Mouse (Mus musculus) liver, postnatal 0 days (tissue): Measurements from ENCODE around the gene Epb42. TPM values are rescaled to one million over a fixed set of nuclear protein-coding genes. Genes with fewer than 3 reads are reported as not detected.
"Not testable (repeated sequence)": the region's sequence is repeated elsewhere in the genome, so short reads cannot be mapped to it uniquely, and the experiment has no call there.

Experiments
- ATAC-seq: fragments of 200-750 bp; cut with Nextera tagmentation; 2 replicates; pipeline ENCODE4 v1.8.0; 2017; ENCODE audit warnings: mild to moderate bottlenecking, moderate library complexity
- DNase-seq: peaks from one replicate; pipeline ENCODE4 v3.0.0-alpha.2; 2016
- H3K27ac ChIP-seq: fragments of 300-500 bp; sonication (generic); 2 replicates; pipeline ENCODE4 v1.5.1; 2014; ENCODE audit warnings: antibody characterized with exemption, moderate library complexity, mild to moderate bottlenecking, low read depth
- H3K27me3 ChIP-seq: fragments of 300-500 bp; sonication (generic); 2 replicates; pipeline ENCODE4 v1.6.1; 2014; ENCODE audit warnings: low read length, control low read depth, mixed read lengths; ENCODE audit not compliant: insufficient read depth
- H3K36me3 ChIP-seq: fragments of 300-500 bp; sonication (generic); replicated peaks from 2 replicates; pipeline ENCODE4 v1.6.1; 2014; ENCODE audit warnings: mild to moderate bottlenecking, control low read depth, low read length, moderate library complexity, mixed read lengths; ENCODE audit not compliant: insufficient read depth
- H3K4me1 ChIP-seq: fragments of 300-500 bp; sonication (generic); 2 replicates; pipeline ENCODE4 v1.6.1; 2014; ENCODE audit warnings: antibody characterized with exemption, mild to moderate bottlenecking, control low read depth; ENCODE audit not compliant: insufficient read depth
- H3K4me2 ChIP-seq: fragments of 300-500 bp; sonication (generic); 2 replicates; pipeline ENCODE4 v1.6.1; 2014; ENCODE audit warnings: low read depth, mild to moderate bottlenecking, low read length, moderate library complexity, mixed read lengths
- H3K4me3 ChIP-seq: fragments of 300-500 bp; sonication (generic); 2 replicates; pipeline ENCODE4 v1.5.1; 2014; ENCODE audit warnings: low read depth, low read length
- H3K9ac ChIP-seq: fragments of 300-500 bp; sonication (generic); replicated peaks from 2 replicates; pipeline ENCODE4 v1.6.1; 2014; ENCODE audit warnings: mild to moderate bottlenecking, moderate library complexity
- H3K9me3 ChIP-seq: fragments of 300-500 bp; sonication (generic); 2 replicates; pipeline ENCODE4 v1.6.1; 2016; ENCODE audit warnings: mild to moderate bottlenecking, control low read depth, low read length, mixed read lengths
- CTCF ChIP-seq: sonication (generic); IDR thresholded peaks from 2 replicates; pipeline ENCODE4 v1.5.1; 2016; ENCODE audit warnings: antibody characterized with exemption, low read depth
- EP300 ChIP-seq: IDR thresholded peaks from 2 replicates; pipeline ENCODE4 v1.6.1; 2016; ENCODE audit warnings: antibody characterized with exemption, low read depth, mild to moderate bottlenecking
- WGBS: fragments of 180-500 bp; shearing (Covaris S2); extraction: QIAGEN DNeasy Blood & Tissue Kit; methylation state at CpG from one replicate; pipeline ENCODE4 v1.1.7; 2014; ENCODE audit not compliant: insufficient replicate concordance; 5-methylcytosine and 5-hydroxymethylcytosine counted together
- microRNA-seq: library from miRNA; unstranded; fragments of <30 nt; microRNA quantifications from one replicate; pipeline ENCODE4, GENCODE M21; 2016
- polyA plus RNA-seq: library from polyadenylated mRNA; unstranded; fragments of >200 nt; fragmentation: Nextera tagmentation; extraction: Ambion mirVana; gene quantifications from 2 replicates; pipeline ENCODE4 v1.2.1, GENCODE M21; 2015

Gene Epb42
- polyA plus RNA-seq, 1 experiment from 2014 or later = 54.9 TPM

- Histone ChIP-seq H3K27ac (peak overlapping the region; percentile 93; the same call in 1 of the 2 replicates), H3K4me1 (peaks cover 15% of the 10 kb centered on the region), H3K27me3 (no peaks in the 10 kb centered on the region), H3K36me3 (no peaks in the 10 kb centered on the region), H3K9ac (no peak overlapping the region), H3K4me3 (peak overlapping the region; percentile 87), H3K9me3 (no peaks in the 10 kb centered on the region), H3K4me2 (peak overlapping the region; percentile 94)
- 52% methylated on average over 4 of the region's 4 CpGs for WGBS
- ATAC-seq (no peak), DNase-seq (peak; percentile 19)
- TF ChIP-seq CTCF (peak; percentile 70), EP300 (no peak)
These were observed 60.6 kb downstream of the Epb42 start for GRCm38 (mm10) chr2:120976308-120976707.

DNA sequence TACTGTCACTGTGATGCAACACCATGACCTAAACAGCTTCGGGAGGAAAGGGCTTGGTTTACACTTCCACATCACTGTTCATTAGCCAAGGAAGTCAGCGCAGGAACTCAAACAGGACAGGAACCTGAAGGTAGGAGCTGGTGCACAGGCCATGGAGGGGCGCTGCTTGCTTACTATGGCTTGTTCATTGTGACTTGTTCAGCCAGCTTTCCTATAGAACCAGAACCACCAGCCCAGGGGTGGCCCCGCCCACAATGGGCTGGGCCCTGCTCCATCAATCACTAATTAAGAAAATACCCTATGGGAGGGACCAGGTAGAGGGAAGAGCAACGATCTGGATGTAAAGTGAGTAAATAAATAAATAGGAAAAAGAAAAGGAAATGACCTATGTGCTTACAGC is 63.9 kb downstream of the Epb42 start:
- Histone ChIP-seq H3K36me3 (no peaks in the 10 kb centered on the region), H3K9ac (no peak overlapping the region), H3K9me3 (no peaks in the 10 kb centered on the region), H3K4me3 (peak overlapping the region; percentile 8; the same call in 1 of the 2 replicates), H3K4me1 (peaks cover 29% of the 10 kb centered on the region), H3K4me2 (peak overlapping the region; percentile 62), H3K27ac (no peak overlapping the region), H3K27me3 (no peaks in the 10 kb centered on the region)
- DNase-seq (peak; percentile 42), ATAC-seq (no peak)
- TF ChIP-seq CTCF (peak; percentile 40), EP300 (no peak)
- 30% methylated on average over 5 of the region's 5 CpGs for WGBS

DNA sequence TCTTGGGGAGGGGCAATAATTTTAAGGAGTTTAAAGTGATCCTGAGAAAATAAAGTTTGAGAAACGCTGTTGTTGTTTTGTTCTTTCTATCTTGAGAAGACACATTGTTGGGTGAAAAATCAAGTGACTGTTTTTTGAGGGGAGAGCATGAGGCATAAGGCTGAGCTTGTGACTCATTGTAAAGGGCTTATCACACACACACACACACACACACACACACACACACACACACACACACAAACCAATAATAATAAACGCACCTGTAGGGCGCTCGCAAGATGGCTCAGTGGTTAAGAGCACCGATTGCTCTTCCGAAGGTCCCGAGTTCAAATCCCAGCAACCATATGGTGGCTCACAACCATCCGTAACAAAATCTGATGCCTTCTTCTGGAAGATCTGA is 64.6 kb downstream of the Epb42 start:
- H3K27ac ChIP-seq, H3K4me3 ChIP-seq, ATAC-seq, H3K9ac ChIP-seq, H3K27me3 ChIP-seq, H3K36me3 ChIP-seq, DNase-seq, H3K4me2 ChIP-seq, H3K9me3 ChIP-seq: not testable (repeated sequence)
- peaks cover 25% of the 10 kb centered on the region for H3K4me1 ChIP-seq
- 88% methylated on average over 8 of the region's 8 CpGs for WGBS

GRCm38 (mm10) chr2:120971766-120972165 is 65.1 kb downstream of the Epb42 start:
- Histone ChIP-seq H3K4me2 (no peak overlapping the region), H3K4me1 (peaks cover 25% of the 10 kb centered on the region), H3K27me3 (no peaks in the 10 kb centered on the region), H3K27ac (no peak overlapping the region), H3K9me3 (no peaks in the 10 kb centered on the region), H3K9ac (no peak overlapping the region), H3K36me3 (no peaks in the 10 kb centered on the region), H3K4me3 (no peak overlapping the region)
- no peak for ATAC-seq
- no peak for TF ChIP-seq CTCF
- TF ChIP-seq EP300 = no peak
- 86% methylated on average over 4 of the region's 4 CpGs for WGBS
- DNase-seq = no peak

- peak within 1 kb of the TSS; percentile 84 for H3K9ac ChIP-seq
- DNase-seq (peak; percentile 92), ATAC-seq (peak; percentile 91)
- no peaks in the 10 kb centered on the region for H3K9me3 ChIP-seq
- no peaks in the 10 kb centered on the region for H3K27me3 ChIP-seq
- H3K4me3 ChIP-seq = peak within 1 kb of the TSS; percentile 93
- TF ChIP-seq CTCF (no peak), EP300 (peak; percentile 62)
- 4% methylated on average over 39 of the region's 39 CpGs for WGBS
- H3K4me2 ChIP-seq = peak within 1 kb of the TSS; percentile 83
- no peaks in the 10 kb centered on the region for H3K36me3 ChIP-seq
- peaks cover 19% of the 10 kb centered on the region for H3K4me1 ChIP-seq
- peak within 1 kb of the TSS; percentile 90 for H3K27ac ChIP-seq
These were observed 66.3 kb downstream of the Epb42 start, which contains the start of gene Ubr1 for GRCm38 (mm10) chr2:120970559-120971080. Ubr1 (minus strand) TSS chr2:120970715.

- peak overlapping the region; percentile 84 for H3K9ac ChIP-seq
- H3K4me3 ChIP-seq = peak overlapping the region; percentile 93
- peak overlapping the region; percentile 83 for H3K4me2 ChIP-seq
- peak overlapping the region; percentile 90 for H3K27ac ChIP-seq
- under 1% methylated on average over 23 of the region's 23 CpGs for WGBS
- no peaks in the 10 kb centered on the region for H3K27me3 ChIP-seq
- H3K9me3 ChIP-seq = no peaks in the 10 kb centered on the region
- peaks cover 19% of the 10 kb centered on the region for H3K4me1 ChIP-seq
- H3K36me3 ChIP-seq = no peaks in the 10 kb centered on the region
- no peak for TF ChIP-seq EP300
- no peak for TF ChIP-seq CTCF
- ATAC-seq = peak; percentile 14; the same call in 1 of the 2 replicates
- no peak for DNase-seq
These were observed 66.8 kb downstream of the Epb42 start for GRCm38 (mm10) chr2:120970045-120970539.

Small RNA genes lying within 50 kb of the gene (microRNA-seq; reads per million reads assigned to microRNA genes)
- not detected for gene Gm44325

Other genes starting within 250 kb of the Epb42 start
- 2.0 and 2.3 TPM in 2 replicates for gene Cdan1, start 186.9 kb downstream of the Epb42 start, polyA plus RNA-seq
- gene Ttbk2, start 186.5 kb downstream of the Epb42 start, polyA plus RNA-seq = 0.57 and 0.67 TPM in 2 replicates
- 5.4 and 6.6 TPM in 2 replicates for gene Ubr1, start 66.4 kb downstream of the Epb42 start, polyA plus RNA-seq
- gene Tmem62, start 60.1 kb downstream of the Epb42 start, polyA plus RNA-seq = 2.9 and 3.2 TPM in 2 replicates
- gene Ccndbp1, start 28.7 kb downstream of the Epb42 start, polyA plus RNA-seq = 36.0 and 37.4 TPM in 2 replicates
- gene Tgm5, start 48.8 kb upstream of the Epb42 start, polyA plus RNA-seq = not detected in 2 replicates
- not detected in 2 replicates for gene Tgm7, start 72.7 kb upstream of the Epb42 start, polyA plus RNA-seq
- 5.5 and 7.3 TPM in 2 replicates for gene Adal, start 103.4 kb upstream of the Epb42 start, polyA plus RNA-seq
- 10.0 and 10.2 TPM in 2 replicates for gene Lcmt2, start 103.6 kb upstream of the Epb42 start, polyA plus RNA-seq
- gene Tubgcp4, start 133.6 kb upstream of the Epb42 start, polyA plus RNA-seq = 8.1 and 9.7 TPM in 2 replicates
- 3.9 and 4.4 TPM in 2 replicates for gene Zscan29, start 134.1 kb upstream of the Epb42 start, polyA plus RNA-seq
- 4.8 and 5.7 TPM in 2 replicates for gene Trp53bp1, start 234.3 kb upstream of the Epb42 start, polyA plus RNA-seq